Mouse (Mus musculus) G1E (cell line): ENCODE data around the gene Fam8a1.

ENCODE experiments used
- CTCF ChIP-seq: IDR thresholded peaks from 2 replicates; pipeline ENCODE4 v1.5.1; 2012; ENCODE audit warnings: low read depth, low read length, inconsistent platforms, mixed read lengths
- GATA1 ChIP-seq: IDR thresholded peaks from 2 replicates; pipeline ENCODE4 v1.6.1; 2012; ENCODE audit warnings: borderline replicate concordance, low read length, inconsistent platforms, mixed read lengths
- POLR2AphosphoS5 ChIP-seq: IDR thresholded peaks from 2 replicates; pipeline ENCODE4 v1.6.1; 2012; ENCODE audit warnings: low read depth, low read length, inconsistent platforms; ENCODE audit not compliant: insufficient replicate concordance

GRCm38 (mm10) chr13:46627841-46628240 is 41.5 kb upstream of the Fam8a1 start:
- TF ChIP-seq CTCF, result no peak
- no peak for TF ChIP-seq POLR2AphosphoS5
- no peak for TF ChIP-seq GATA1
